Mouse (Mus musculus) subcutaneous adipose tissue, adult 2 months (tissue): Measurements from ENCODE around the gene Olfr521. TPM values are rescaled to one million over a fixed set of nuclear protein-coding genes. Genes with fewer than 3 reads are reported as not detected.

Source experiments
- polyA plus RNA-seq: library from polyadenylated mRNA; depleted of rRNA; stranded (reverse); fragments of >200 nt; gene quantifications from 2 replicates; pipeline ENCODE4 v1.2.3, GENCODE M21; 2012; ENCODE audit warnings: low replicate concordance; rRNA removed

Olfr521 gene
- polyA plus RNA-seq, result not detected in 2 replicates

DNA sequence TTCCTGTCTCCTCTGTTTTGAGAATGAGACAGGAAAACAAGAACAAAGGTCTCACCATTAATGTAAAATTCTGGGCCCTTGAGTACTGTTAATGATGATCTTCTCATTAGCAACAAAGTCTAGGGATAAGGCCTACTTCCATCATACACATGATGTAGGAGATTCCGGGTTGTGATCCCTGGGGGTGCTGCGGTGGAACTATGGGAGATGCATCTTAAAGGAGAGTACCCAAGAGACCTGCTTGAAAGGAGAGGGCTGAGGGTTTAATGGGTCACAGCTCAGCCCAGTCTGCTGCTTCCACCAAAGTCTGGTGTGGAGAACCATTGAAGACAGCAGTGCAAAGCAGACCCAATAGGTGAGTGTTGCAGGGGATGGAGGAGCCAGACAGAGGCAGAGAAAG lies at the start of gene Olfr521:
Gene Olfr521 (plus strand): TSS at position 301 of the 400 bp plus-strand sequence.

DNA sequence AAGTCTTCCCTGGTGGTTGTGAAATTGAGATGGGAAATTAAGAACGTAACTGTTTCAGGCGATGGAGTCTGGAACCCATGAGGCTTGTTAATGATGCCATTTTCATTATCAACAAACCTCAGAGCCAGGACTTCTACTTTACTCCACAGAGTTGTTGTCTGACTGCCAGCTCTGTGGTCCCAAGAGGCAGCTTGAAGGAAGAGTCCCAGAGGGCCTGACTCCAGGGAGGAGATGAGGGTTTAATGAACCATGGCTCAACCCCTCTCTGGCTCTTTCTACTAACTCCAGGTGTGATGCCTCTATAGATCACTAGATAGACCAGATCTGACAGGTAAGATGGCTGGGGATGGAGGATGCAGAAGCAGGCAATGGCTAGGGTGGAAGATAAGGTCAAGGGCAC lies 33.3 kb upstream of the Olfr521 start, which contains the start of gene Olfr520:
Gene Olfr520 (plus strand): TSS at position 301 of the 400 bp plus-strand sequence.

Other genes with a start within 250 kb of the Olfr521 start
- gene Arrb1, start 228.0 kb upstream of the Olfr521 start, polyA plus RNA-seq, result 56.5 and 85.9 TPM in 2 replicates
- gene Tpbgl, start 136.4 kb upstream of the Olfr521 start, polyA plus RNA-seq, result 6.1 and 10.3 TPM in 2 replicates
- gene Slco2b1, start 52.2 kb upstream of the Olfr521 start, polyA plus RNA-seq, result 32.4 and 54.0 TPM in 2 replicates
- gene Olfr520, start 33.2 kb upstream of the Olfr521 start, polyA plus RNA-seq, result 0.76 TPM in 1 of 2 replicates, not detected in the other
- 2.0 and 3.7 TPM in 2 replicates for gene Neu3, start 64.9 kb downstream of the Olfr521 start, polyA plus RNA-seq
- gene Xrra1, start 95.6 kb downstream of the Olfr521 start, polyA plus RNA-seq, result 0.28 and 0.44 TPM in 2 replicates
- gene Spcs2, start 100.0 kb downstream of the Olfr521 start, polyA plus RNA-seq, result 23.1 and 43.5 TPM in 2 replicates
- 4.0 and 8.5 TPM in 2 replicates for gene Rnf169, start 216.9 kb downstream of the Olfr521 start, polyA plus RNA-seq
- gene Chrdl2, start 242.7 kb downstream of the Olfr521 start, polyA plus RNA-seq, result 0.07 and 46.7 TPM in 2 replicates